Mouse (Mus musculus) limb, embryonic 14.5 days (tissue): ENCODE measurements around the gene Tbc1d10b. TPM values are rescaled to one million over a fixed set of nuclear protein-coding genes. Genes with fewer than 3 reads are reported as not detected.

Source experiments
- ATAC-seq: fragments of 200-750 bp; cut with Nextera tagmentation; 2 replicates; pipeline ENCODE4 v1.8.0; 2017; ENCODE audit warnings: low read depth, moderate number of reproducible peaks, moderate TSS enrichment; ENCODE audit not compliant: low FRiP score
- DNase-seq: peaks from one replicate; pipeline ENCODE4 v3.0.0-alpha.2; 2015; ENCODE audit warnings: low spot score
- H3K27ac ChIP-seq: fragments of 300-500 bp; sonication (generic); replicated peaks from 2 replicates; pipeline ENCODE4 v1.5.1; 2014; ENCODE audit warnings: low read depth, mild to moderate bottlenecking, low read length, moderate library complexity, mixed read lengths
- H3K27me3 ChIP-seq: fragments of 300-500 bp; sonication (generic); 2 replicates; pipeline ENCODE4 v1.6.1; 2014; ENCODE audit warnings: low read length, mixed read lengths; ENCODE audit not compliant: control insufficient read depth, insufficient read depth
- H3K36me3 ChIP-seq: fragments of 300-500 bp; sonication (generic); 2 replicates; pipeline ENCODE4 v1.6.1; 2014; ENCODE audit warnings: mild to moderate bottlenecking, low read length, moderate library complexity, mixed read lengths; ENCODE audit not compliant: control insufficient read depth, insufficient read depth
- H3K4me1 ChIP-seq: fragments of 300-500 bp; sonication (generic); 2 replicates; pipeline ENCODE4 v1.6.1; 2014; ENCODE audit warnings: antibody characterized with exemption, low read length, mixed read lengths; ENCODE audit not compliant: control insufficient read depth, insufficient read depth
- H3K4me2 ChIP-seq: fragments of 300-500 bp; sonication (generic); replicated peaks from 2 replicates; pipeline ENCODE4 v1.6.1; 2014; ENCODE audit warnings: low read depth, mild to moderate bottlenecking, low read length, moderate library complexity; ENCODE audit not compliant: severe bottlenecking
- H3K4me3 ChIP-seq: fragments of 300-500 bp; sonication (generic); replicated peaks from 2 replicates; pipeline ENCODE4 v1.5.1; 2014; ENCODE audit warnings: low read length
- H3K9ac ChIP-seq: fragments of 300-500 bp; sonication (generic); 2 replicates; pipeline ENCODE4 v1.6.1; 2014; ENCODE audit warnings: mild to moderate bottlenecking, low read depth, low read length, moderate library complexity; ENCODE audit not compliant: severe bottlenecking
- H3K9me3 ChIP-seq: fragments of 300-500 bp; sonication (generic); 2 replicates; pipeline ENCODE4 v1.6.1; 2016; ENCODE audit warnings: low read length; ENCODE audit not compliant: control insufficient read depth
- POLR2A ChIP-seq: fragments of 200-500 bp; IDR thresholded peaks from 2 replicates; pipeline ENCODE4 v1.8.0; 2012; ENCODE audit warnings: inconsistent platforms, mild to moderate bottlenecking, moderate library complexity, borderline replicate concordance; ENCODE audit not compliant: insufficient read depth, insufficient read length; ENCODE audit errors: extremely low read depth
- WGBS: fragments of 180-500 bp; shearing (Covaris S2); extraction: QIAGEN DNeasy Blood & Tissue Kit; methylation state at CpG from one replicate; pipeline ENCODE4 v1.1.7; 2014; 5-methylcytosine and 5-hydroxymethylcytosine counted together
- polyA plus RNA-seq, 2 experiments: library from polyadenylated mRNA; depleted of rRNA in 1 of 2; stranded (reverse) in 1 of 2; unstranded in 1 of 2; fragments of >200 nt; fragmentation: Nextera tagmentation in 1 of 2; extraction: Ambion mirVana in 1 of 2; gene quantifications; 2 replicates each; pipeline versions ENCODE4 v1.2.1 to v1.2.3; 2012 to 2014

Gene Tbc1d10b
- polyA plus RNA-seq, 2 experiments = 27.1 to 46.8 TPM

- H3K9ac ChIP-seq = no peak overlapping the region
- H3K4me2 ChIP-seq = no peak overlapping the region
- H3K4me1 ChIP-seq = peaks cover 10% of the 10 kb centered on the region
- no peaks in the 10 kb centered on the region for H3K9me3 ChIP-seq
- H3K36me3 ChIP-seq = no peaks in the 10 kb centered on the region
- no peak overlapping the region for H3K4me3 ChIP-seq
- H3K27me3 ChIP-seq = no peaks in the 10 kb centered on the region
- DNase-seq (no peak), ATAC-seq (no peak)
- WGBS = 86% methylated on average over 6 of the region's 6 CpGs
- H3K27ac ChIP-seq = no peak overlapping the region
- no peak for TF ChIP-seq POLR2A
These were observed 9.2 kb upstream of the Tbc1d10b start for GRCm38 (mm10) chr7:127217475-127217874.

GRCm38 (mm10) chr7:127216307-127216706 lies 8.0 kb upstream of the Tbc1d10b start:
- H3K4me2 ChIP-seq = no peak overlapping the region
- no peaks in the 10 kb centered on the region for H3K27me3 ChIP-seq
- ATAC-seq (no peak), DNase-seq (no peak)
- no peak for TF ChIP-seq POLR2A
- no peak overlapping the region for H3K27ac ChIP-seq
- no peak overlapping the region for H3K4me3 ChIP-seq
- no peaks in the 10 kb centered on the region for H3K9me3 ChIP-seq
- no peaks in the 10 kb centered on the region for H3K36me3 ChIP-seq
- 85% methylated on average over 5 of the region's 5 CpGs for WGBS
- no peak overlapping the region for H3K9ac ChIP-seq
- peaks cover 10% of the 10 kb centered on the region for H3K4me1 ChIP-seq

GRCm38 (mm10) chr7:127214981-127215871 lies 7.0 kb upstream of the Tbc1d10b start:
- no peak for TF ChIP-seq POLR2A

GRCm38 (mm10) chr7:127214521-127214920 lies 6.3 kb upstream of the Tbc1d10b start:
- H3K4me1 ChIP-seq = peaks cover 11% of the 10 kb centered on the region
- no peaks in the 10 kb centered on the region for H3K27me3 ChIP-seq
- H3K4me3 ChIP-seq = peak overlapping the region; percentile 34
- H3K9ac ChIP-seq = peak overlapping the region; percentile 53
- peak overlapping the region; percentile 60 for H3K4me2 ChIP-seq
- no peaks in the 10 kb centered on the region for H3K9me3 ChIP-seq
- H3K27ac ChIP-seq = no peak overlapping the region; the same call in 1 of the 2 replicates
- no peak for TF ChIP-seq POLR2A
- DNase-seq = no peak
- no peaks in the 10 kb centered on the region for H3K36me3 ChIP-seq
- no peak for ATAC-seq
- 27% methylated on average over 21 of the region's 21 CpGs for WGBS

More at GRCm38 (mm10) chr7:127214981-127215871, 7.0 kb upstream of the Tbc1d10b start:
- Histone ChIP-seq H3K27me3 (no peaks in the 10 kb centered on the region), H3K4me2 (peak overlapping the region; percentile 60), H3K36me3 (no peaks in the 10 kb centered on the region), H3K9ac (peak overlapping the region; percentile 53), H3K27ac (no peak overlapping the region; the same call in 1 of the 2 replicates), H3K9me3 (no peaks in the 10 kb centered on the region), H3K4me1 (peaks cover 10% of the 10 kb centered on the region), H3K4me3 (peak overlapping the region; percentile 34)
- ATAC-seq (peak; percentile 48), DNase-seq (peak; percentile 82)
- whole genome bisulfite sequencing = 20% methylated on average over 33 of the region's 33 CpGs

- Histone ChIP-seq H3K36me3 (no peaks in the 10 kb centered on the region), H3K4me3 (peak overlapping the region; percentile 34; the same call in 1 of the 2 replicates), H3K4me2 (peak overlapping the region; percentile 60), H3K27ac (no peak overlapping the region), H3K9ac (peak overlapping the region; percentile 53; the same call in 1 of the 2 replicates), H3K9me3 (no peaks in the 10 kb centered on the region), H3K4me1 (peaks cover 15% of the 10 kb centered on the region), H3K27me3 (no peaks in the 10 kb centered on the region)
- ATAC-seq = no peak
- no peak for DNase-seq
- WGBS = 47% methylated on average over 12 of the region's 12 CpGs
- TF ChIP-seq POLR2A = no peak
These were observed 5.7 kb upstream of the Tbc1d10b start for GRCm38 (mm10) chr7:127213930-127214329.
